Mouse (Mus musculus) central nervous system, embryonic 18 days (tissue): ENCODE measurements around the gene Gm2310. TPM values are rescaled to one million over a fixed set of nuclear protein-coding genes. Genes with fewer than 3 reads are reported as not detected.

ENCODE experiments used
- polyA plus RNA-seq: library from polyadenylated mRNA; depleted of rRNA; stranded (reverse); fragments of >200 nt; gene quantifications from 2 replicates; pipeline ENCODE4 v1.2.3, GENCODE M21; 2012; rRNA removed

Gene Gm2310
- not detected in 2 replicates for polyA plus RNA-seq

DNA sequence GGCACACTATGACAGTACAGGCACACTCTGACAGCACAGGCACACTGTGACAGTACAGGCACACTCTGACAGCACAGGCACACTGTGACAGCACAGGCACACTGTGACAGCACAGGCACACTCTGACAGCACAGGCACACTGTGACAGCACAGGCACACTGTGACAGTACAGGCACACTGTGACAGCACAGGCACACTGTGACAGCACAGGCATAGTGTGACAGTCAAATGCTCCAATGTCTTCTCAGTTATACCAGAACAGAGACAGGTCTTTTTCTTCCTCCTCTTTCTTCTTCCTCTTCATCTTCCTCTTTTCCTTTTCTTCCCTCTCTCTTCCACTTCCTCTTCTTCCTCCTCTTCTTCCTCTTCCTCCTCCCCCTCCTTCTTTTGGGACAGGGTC is at the start of gene Gm2310:
TSS of gene Gm2310 (minus strand) at position 101 of the 400 bp plus-strand sequence.

Other genes with a start within 250 kb of the Gm2310 start
- gene Nipbl, start 75.5 kb downstream of the Gm2310 start, polyA plus RNA-seq, result 14.6 and 15.4 TPM in 2 replicates
- 105 and 119 TPM in 2 replicates for gene Slc1a3, start 190.8 kb upstream of the Gm2310 start, polyA plus RNA-seq